ENCODE assay signal across 27 mouse cellular contexts in the genomic region with DNA sequence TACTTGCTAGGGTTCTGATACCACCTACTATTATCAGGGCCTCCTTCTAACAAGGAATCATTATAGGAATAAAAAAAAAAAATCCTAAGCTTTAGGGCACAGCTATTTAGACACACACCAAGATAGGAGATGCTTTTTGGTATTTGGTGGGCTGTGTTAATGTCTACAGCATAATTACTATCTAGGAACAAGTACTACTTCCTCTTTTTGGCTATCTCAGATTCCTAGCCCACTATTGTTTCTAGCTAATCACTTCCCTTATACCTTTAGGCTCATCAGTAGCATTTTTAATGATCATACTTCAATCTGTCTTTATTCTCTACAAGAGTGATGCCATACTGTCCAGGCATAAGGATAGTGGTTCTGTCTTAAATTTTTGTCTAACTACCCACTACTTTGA.
"Had no signal": no experiment of that assay in that cellular context is flagged by ENCODE, and none has a peak within 500 bp of the region (broad histone marks: within the 10 kb centered on the region; RNA-seq: fewer than 3 reads in every experiment).

No protein-coding gene starts in this region.

- ATAC-seq: forebrain, postnatal 0 days; hindbrain, embryonic 16.5 days; inflammation-experienced regulatory T-cells, adult 6 months; intestine, embryonic 15.5 days; intestine, postnatal 0 days; liver, embryonic 12.5 days had no signal

- DNase-seq: forebrain, postnatal 0 days; gastrocnemius, adult 2 months; gastrocnemius, postnatal 10 days; gastrocnemius, postnatal 25 days; heart, adult 11 months; heart, adult 2 months; heart, postnatal 14 days; heart, postnatal 36 days; kidney, adult 18-20 months; kidney, adult 8-10 months; kidney, postnatal 14 days; kidney, postnatal 36 days; layer of hippocampus, adult 9-11 months; layer of hippocampus, postnatal 36 days; left cerebral cortex, postnatal 4 days had no signal

- H3K27ac ChIP-seq: gastrocnemius, adult 2 months; heart, adult 2 months; heart, embryonic 13.5 days; heart, embryonic 15.5 days; hindbrain, embryonic 10.5 days; hindbrain, embryonic 12.5 days; hindbrain, embryonic 14.5 days; intestine, embryonic 15.5 days; limb, embryonic 13.5 days; limb, embryonic 15.5 days; liver, embryonic 12.5 days had no signal

- H3K4me3 ChIP-seq: gastrocnemius, adult 2 months; heart, adult 2 months; heart, embryonic 13.5 days; heart, embryonic 15.5 days; hindbrain, embryonic 10.5 days; hindbrain, embryonic 12.5 days; intestine, embryonic 15.5 days; limb, embryonic 13.5 days; limb, embryonic 15.5 days; liver, embryonic 12.5 days had no signal
